Mouse (Mus musculus) fibroblast of lung, adult 2 months (primary cell): ENCODE results near the gene LTO1.

Source experiments
- DNase-seq: peaks from one replicate; pipeline ENCODE4 v3.0.0-alpha.2; 2011; ENCODE audit warnings: low read depth

The LTO1 gene

DNA sequence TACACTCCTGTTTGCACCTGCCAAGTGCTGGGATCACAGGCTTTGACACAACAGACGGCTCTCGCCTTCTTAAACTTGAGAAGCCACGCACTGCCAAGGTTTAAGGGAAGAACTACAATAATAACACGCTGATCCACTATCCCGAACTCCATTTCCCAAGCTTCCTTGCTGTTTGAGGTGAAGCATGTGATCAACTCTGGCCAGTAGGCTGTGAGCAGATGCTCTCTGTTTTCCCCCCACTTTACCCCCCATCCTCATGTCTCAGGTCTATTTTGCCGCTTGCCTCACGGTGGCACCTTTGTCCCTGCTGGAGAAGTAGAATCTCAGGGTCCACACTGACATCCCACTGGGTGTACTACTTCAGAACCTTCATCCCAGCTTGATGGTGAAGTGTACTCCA is 6.2 kb upstream of the LTO1 start:
- DNase-seq: no peak

DNA sequence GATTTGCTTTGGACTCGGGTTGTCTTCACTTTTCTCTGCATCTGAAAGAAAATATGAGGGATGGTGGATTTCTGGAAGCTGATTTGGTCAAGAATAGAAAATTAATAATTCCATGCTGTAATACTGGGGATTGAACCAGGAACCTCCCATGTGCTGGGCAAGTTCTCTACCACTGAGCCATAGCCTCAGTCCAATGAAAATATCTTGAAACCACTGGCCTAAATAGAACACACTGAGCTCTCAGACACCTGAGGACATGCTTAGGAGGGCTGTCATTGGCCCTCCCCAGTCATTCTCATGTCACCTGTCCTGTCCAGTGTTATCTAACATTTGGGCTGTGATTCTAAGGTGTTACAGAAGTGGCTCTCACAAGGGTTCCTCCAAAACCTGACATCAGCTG is 3.8 kb upstream of the LTO1 start:
- DNase-seq: no peak

DNA sequence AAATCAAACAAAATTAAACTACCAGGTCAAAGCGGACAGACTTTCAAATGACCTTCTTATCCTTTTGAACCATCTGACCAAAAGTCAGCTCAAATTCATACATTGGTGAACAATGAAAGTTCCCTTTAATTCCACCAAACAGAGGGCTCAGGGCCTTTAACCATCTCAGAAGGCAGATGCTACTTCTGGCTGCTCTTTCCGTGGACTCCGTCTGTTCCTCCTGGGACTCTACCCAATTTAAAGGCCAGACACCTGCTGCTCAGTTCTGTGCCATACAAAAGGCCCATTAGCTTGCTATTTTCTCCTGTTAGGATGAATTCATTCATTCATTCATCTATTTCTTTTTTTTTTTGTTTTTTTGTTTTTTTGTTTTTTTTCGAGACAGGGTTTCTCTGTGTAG is 2.0 kb upstream of the LTO1 start:
- no peak for DNase-seq

DNA sequence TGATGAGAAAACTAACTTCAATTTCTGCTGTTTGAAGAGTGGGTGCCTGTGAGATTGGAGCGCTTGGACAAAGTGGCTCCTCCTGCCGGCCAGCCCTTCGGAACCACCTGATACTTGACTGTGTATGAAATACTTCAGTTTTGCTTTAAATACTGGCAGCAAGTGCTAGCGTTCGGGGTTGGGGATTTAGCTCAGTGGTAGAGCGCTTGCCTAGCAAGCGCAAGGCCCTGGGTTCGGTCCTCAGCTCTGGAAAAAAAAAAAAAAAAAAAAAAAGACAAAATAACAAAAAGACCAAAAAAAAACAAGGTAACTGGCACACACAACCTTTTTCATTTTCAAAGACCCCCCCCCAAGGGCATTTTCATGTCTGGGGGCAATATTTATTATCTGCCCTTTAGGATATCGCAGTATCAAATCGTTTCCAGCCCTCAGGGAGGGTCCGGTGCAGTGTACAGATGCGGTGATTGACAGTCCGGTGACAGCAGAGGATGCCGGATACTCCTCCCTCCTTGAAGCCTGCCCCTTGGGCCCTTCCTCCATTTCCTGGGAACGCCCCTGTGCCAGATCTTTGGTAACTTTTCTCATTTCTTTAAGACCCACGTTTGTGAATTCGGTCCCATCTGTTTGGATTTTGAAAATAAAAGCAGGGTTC is 478 bp upstream of the LTO1 start:
- no peak for DNase-seq

DNA sequence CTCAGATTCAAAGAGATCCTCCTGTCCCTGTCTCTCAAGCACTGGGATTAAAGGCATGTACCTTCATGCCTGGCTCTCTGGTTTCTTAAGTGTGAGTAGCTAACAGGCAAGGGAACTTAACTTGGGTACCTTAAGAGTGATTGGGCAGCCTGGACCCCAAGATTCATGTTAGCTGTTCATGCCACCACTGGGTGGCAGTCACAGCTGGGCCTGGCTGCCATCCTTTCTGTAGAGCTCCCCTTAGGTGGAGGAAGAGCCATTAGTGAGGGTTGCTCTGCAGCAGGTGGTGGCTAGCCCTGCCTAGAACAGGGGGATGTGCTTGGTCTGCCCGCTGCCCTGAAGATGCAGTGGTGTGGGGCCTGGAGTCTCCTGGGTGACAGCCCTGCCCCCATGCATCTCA is 3.9 kb downstream of the LTO1 start:
- DNase-seq: no peak

DNA sequence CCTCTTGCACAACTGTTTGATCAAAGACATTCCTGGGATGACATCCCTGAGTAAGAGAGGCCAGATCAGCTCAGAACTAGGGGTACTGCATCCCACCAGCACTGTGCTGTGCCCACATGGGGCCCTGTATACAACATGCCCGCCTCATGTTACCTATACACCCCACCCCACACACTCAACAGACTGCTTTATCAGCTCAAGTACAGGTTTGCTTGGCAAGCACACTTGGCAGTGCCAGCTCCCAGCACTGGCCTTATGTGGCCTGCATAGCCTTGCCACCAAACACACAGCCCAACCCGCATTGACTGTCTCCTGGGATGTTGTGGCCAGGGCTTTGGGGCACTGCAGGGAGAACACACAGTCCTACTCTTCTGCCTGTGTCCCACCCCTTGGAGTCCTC is 12.7 kb downstream of the LTO1 start:
- no peak for DNase-seq

DNA sequence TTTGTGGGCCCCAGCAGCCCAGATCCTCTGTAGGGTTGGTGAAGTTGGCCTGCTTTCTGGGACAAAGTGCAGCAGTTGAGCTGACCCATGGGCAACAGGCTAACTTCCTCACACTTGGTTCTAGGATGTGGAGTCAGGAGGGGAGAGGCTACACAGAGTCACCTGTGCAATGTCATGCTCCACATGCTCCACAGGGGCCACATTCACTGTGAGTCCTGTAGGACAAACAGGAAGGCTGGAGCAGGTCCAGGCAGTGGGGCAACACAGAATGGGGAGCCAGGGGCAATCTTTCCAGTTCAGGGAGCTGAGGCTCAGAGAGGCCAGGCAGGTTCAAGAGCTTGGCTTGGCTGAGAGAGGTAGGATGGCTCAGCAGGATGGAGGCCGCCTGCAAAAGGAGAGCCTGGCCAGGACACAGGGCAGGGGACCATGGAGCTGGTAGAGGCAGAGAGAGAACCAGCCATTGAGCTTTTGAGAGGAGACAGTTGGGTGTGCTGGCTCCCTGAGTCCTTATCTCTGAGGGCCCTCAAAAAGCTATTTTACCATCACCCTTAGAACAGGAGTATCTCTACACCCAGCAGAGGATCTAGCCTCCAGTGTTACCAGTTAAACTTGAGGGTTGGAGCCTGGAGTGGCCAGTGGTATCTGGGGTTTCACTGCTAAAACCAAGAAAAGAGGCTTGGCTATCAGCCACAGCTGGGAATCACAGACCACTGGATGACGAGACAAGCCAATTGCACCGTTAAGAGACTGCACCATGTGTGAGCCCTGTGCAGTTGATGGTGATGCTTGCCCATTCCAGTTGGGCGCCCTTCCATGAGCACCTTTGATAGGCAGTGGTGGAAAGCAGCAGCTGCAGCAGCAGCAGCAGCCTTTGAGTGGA is 13.3 kb downstream of the LTO1 start:
- DNase-seq: no peak

DNA sequence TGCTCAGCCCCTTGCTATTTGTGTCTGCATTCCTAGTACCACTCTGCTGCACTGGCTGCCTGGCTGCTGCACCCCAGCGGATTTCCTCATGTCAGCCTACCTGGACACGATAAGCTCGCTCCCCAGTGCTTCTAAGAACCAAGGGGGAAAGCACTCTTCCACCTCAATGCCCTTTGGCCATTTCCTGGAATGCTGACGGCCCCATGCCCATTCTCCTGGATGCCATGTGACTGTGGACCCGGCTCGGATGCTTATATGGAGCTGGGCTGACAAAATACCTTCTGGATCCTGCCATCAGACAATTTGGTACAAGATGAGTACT is 13.9 kb downstream of the LTO1 start:
- no peak for DNase-seq

DNA sequence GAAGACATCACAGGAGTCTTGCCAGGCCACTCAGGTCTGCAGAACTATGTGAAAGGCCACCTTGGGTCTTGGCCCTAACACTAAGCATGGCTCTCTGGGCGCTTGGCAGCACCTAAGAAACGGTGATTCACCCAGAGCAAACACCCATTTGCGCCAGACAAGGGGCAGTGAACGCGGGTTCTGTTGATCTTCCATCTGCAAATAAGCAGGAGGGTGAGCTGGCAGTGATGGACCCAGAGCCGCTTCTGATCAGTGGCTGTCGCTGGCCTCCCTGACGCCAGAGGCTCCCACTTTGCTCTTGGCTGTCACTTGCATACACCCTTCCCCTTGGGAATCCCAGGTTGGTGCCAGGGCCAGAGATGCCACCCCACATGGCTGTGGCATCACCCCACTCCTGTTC is 14.6 kb downstream of the LTO1 start:
- DNase-seq: no peak

DNA sequence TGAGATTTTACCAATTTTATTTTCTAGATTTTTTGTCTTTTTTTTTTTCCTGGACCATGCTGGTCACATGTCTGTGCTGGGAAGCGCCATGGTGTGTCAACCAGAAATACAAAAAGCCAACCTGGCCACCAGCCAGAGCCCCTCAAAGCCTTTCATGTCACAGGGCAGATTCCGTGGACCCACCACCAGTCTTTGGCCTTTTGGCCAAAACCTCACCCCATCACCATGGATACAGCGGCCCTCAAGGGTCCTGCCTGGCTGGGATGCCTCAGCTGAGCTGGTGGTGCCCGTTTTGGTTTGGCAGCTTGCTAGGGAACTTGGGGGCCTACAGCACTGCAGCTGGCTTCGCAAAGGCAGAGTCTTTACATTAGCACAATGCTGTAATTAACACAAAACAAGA is 15.0 kb downstream of the LTO1 start:
- DNase-seq: no peak

DNA sequence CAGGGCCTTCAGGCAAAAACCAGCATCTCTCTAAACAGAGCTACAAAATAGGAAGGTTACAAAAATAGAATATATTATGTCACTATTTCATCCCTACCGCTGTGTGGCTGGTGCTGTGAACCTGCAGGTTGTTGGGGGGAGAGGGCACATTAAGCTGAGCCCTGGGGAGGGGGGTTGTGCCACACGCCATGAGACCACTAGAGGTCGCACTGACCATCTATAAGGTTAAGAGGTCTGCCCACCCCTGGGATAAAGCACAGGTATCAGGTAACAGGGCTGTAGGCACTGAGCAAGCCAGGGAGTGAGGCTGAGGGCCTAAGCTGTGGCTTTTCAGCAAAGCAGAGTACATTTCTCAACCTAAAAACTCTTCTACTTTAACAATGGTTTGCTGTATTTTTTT is 16.9 kb downstream of the LTO1 start:
- DNase-seq: no peak

DNA sequence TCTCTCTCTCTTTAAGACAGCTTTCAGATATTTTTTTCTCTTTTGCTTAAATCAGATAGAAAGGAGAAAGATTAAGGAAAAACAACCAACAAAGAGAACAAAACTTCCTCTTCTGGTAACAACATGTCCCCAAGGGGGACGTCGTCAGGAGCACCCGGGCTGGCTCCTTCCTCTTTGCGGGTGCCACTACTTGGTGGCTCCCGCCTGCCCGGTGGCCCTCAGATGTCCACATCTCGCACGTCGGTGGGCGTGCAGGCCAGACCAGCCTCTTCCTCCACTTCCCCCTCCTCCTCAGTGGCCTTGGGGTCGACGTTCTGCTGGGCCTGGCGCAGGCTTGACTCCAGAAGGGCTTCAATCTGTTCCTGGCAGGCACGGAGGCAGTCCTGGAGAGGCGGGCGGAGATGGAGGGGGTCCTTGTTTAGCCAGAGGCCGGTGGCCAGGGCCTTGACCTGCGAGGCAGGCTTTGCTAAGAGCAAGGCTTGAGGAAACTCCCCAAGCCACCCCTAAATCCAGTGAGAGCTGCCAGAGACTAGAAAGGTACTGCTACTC is 17.6 kb downstream of the LTO1 start:
- DNase-seq: no peak

DNA sequence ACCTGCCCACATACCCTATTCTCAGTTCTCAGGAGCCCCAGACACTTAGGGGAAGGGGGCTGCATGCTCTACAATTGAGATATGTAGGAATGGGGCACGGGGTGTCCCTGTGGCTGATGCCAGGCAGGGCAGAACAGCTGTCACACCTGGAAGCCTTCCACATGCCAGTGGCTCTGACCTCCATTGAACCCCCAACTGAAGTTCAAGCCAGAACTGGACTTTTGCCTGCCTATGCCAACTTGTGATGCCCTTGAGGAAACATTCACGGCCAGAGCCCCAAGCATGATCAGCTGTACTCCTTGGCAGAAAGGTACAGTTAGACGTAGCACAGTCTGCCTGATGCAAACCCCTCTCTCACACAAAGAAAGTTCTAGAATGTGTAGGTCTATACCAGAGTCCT is 18.4 kb downstream of the LTO1 start:
- no peak for DNase-seq

DNA sequence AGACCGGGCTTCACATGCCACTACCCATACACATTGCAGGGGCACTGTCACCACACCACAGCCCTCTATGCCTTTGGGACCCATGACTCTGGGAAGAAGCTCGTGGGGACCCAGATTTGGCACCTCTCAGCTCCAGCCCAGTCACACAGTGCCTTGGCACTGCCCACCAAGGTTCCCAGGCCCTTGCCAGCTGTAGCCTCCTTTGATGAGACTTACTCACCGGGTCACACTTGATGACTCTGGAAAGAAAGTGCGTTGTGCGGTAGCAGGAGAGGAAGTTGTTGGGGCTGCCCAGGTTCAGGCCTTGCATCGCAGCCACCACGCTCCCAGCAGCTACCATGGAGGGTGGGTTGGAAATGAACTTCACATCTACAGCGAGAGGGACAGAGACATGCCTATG is 18.9 kb downstream of the LTO1 start:
- no peak for DNase-seq

DNA sequence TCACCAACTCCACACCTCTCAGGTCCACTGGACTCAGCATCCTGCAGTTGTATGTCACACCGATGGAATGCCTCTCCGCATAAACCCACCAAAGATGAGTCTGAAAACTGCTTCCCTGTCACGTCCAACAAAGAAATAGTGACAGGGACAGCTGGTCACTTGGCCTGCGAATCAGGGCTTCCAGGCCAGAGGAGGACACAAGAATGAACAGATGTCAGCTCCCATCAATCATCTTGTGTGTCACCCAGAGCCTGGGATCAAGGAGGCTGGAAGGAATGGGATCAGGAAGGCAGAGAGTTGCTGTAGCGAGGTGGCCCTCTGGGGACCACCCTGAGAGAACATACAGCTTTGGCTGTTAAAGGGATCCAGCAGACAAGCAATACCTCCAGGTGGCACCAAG is 20.0 kb downstream of the LTO1 start:
- no peak for DNase-seq

DNA sequence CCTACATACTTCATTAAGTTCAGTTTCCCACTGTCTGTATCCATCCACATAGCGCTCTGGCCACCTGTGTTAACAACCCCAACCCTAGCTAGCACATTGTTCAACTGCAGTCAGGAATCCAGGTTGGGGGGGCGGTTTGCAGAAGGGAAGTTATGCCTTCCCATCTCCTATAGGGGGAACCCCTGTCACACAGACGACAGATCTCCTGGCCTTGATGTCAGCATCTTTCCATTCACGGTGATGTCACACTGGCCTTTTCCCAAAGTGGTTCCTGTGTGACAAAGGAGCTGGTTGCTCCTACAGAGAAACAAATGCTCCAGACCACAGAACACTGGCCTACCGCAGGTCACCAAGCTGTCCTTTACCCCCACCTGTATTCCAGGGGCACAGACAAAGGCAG is 20.7 kb downstream of the LTO1 start:
- DNase-seq: no peak

DNA sequence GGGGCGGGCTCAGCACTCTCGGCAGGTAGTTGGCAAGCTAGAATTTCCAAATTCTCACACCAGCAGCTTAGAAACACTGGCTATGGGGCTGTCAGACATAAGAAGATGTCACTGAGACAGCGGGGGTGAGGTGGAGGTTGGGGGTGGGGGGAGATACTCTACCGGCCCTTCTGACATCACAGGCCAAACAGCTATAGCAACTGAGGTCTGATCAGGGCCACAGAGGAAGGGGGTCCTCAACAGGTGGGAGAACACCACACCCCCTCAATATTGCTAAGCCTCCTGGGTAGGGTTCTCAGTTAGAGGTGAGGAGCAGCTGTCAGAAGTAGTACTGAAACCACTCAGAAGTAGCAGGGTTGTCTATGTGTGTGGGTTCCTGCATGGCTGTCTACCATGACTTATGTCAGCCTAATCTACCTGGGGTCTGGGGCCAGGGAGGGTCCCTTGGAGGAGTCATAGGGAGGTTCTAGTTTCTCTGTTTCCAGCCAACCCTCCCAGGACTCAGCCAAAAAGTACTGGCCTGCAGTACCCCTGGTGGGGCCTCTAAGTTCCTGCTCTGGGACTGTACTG is 21.5 kb downstream of the LTO1 start:
- DNase-seq: no peak

DNA sequence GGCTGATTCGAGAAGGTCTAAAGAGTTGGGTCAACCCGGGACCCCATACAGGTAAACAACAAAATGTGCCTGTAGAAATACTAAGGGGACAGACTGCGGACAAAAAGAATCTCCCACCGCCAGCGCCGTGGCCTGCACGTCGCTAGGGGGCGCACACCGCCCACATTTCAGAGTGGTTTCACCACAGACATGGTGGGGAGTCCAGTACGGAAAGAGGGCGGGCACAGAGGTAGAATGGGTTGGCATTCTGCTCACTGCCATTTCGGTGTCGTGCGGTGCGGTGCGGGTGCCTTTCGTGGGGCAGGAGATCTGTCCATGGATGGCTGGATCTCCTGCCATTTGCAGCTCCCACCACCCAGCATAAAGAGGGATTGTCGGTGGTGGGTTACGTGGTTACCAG is 22.6 kb downstream of the LTO1 start:
- DNase-seq: peak; percentile 46

DNA sequence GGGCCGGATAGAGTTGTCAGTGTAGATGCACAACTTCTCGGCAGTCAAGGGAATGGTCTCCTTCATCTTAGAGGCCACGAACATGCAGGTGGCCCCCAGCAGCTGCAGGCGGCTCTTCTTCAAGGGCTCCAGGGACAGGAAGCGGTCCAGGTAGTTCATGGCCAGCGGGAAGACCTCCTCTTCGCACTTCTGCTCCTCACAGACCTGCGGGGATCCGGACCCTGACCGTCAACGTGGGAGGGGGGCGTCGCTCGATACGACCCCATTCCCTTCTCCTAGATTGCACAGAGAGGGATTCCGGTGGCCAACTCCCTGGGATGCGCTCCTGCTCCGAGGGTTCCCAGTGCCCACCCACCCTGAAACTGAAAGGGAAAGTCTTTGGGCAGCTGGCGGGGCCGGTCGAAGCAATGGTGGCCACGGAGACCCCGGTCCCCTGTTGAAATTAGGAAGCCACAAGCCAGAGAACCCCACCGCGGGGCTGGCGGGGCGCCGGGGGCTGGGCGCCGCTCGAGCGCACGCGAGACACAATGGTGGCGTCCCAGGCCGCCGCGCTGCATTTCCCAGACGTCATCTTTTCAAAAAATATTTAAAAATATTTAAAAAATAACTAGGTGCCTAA is 23.1 kb downstream of the LTO1 start:
- no peak for DNase-seq

DNA sequence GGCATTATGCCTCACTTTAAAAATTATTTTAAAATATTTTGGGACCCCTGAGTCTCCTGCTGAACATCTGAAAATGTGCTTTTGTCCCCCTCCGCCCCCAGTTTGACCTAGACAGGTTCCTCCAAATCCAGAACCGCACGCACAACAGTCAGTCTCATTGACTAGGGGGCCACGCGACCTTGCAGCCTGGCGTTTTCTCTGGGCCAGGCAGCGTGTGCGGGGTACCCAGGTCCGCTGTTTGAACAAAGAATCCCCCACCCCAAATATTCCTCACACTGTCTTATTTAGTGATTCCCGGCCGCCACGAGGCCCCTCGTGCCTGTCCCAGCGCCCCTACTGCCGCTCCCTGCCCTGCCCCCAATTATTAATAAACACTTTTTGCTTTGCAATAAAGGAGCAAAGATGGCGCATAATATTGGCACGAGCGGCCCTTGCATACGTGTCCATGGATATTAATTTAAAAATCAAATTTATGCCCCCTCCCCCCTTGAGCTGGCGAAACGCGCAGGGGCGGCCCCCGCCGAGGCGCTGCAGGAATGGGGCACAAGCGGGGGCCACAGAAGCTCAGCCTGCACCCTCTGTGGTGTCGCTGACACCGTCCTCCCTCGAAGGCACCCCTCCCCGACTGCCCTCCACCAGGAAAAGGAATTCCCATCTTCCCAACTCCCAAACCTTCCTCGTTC is 23.9 kb downstream of the LTO1 start:
- DNase-seq: no peak

DNA sequence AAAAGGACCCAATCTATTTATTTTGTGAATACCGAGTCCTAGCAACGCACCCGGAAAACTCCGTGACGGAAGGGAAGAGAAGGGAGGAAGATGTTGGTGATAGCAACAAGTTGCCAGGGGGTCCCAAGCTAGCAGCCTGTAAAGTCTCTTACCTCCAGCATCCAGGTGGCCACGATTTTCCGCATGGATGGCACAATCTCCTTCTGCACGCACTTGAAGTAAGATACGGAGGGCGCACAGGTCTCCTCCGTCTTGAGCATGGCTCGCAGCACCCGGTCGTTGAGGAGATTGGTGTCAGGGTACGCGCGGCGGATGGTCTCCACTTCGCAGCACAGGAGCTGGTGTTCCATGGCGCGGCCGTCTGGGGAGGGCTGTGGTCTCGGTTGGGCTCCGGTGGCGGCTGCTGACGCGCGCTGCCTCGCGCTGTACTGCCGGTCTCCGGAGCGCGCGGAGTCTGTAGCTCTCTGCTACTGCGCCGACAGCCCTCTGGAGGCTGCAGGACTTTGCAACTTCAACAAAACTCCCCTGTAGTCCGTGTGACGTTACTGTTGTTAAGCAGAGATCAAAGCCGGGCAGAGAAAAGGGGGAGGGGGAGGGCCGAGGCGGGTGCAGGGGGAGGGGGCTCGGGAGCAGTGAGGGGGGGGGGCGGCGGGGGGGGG is 24.6 kb downstream of the LTO1 start, which contains the start of gene Ccnd1:
Ccnd1 (minus strand) TSS at position 582 of the 659 bp plus-strand sequence.
- DNase-seq: peak; percentile 38
